Mouse (Mus musculus) small intestine, adult 10 weeks (tissue): ENCODE measurements around the gene Elp4. TPM values are rescaled to one million over a fixed set of nuclear protein-coding genes. Genes with fewer than 3 reads are reported as not detected.

Experiments
- polyA plus RNA-seq: library from polyadenylated mRNA; stranded (reverse); fragments of 350-450 nt; fragmentation: Illumina TruSeq; extraction: RNeasy Lipid Tissue Mini Kit (QIAGEN cat#74804); gene quantifications from one replicate; pipeline ENCODE4 v1.2.3, GENCODE M21; 2014; ENCODE audit warnings: low replicate concordance

Elp4 gene
- polyA plus RNA-seq = 18.9 TPM

DNA sequence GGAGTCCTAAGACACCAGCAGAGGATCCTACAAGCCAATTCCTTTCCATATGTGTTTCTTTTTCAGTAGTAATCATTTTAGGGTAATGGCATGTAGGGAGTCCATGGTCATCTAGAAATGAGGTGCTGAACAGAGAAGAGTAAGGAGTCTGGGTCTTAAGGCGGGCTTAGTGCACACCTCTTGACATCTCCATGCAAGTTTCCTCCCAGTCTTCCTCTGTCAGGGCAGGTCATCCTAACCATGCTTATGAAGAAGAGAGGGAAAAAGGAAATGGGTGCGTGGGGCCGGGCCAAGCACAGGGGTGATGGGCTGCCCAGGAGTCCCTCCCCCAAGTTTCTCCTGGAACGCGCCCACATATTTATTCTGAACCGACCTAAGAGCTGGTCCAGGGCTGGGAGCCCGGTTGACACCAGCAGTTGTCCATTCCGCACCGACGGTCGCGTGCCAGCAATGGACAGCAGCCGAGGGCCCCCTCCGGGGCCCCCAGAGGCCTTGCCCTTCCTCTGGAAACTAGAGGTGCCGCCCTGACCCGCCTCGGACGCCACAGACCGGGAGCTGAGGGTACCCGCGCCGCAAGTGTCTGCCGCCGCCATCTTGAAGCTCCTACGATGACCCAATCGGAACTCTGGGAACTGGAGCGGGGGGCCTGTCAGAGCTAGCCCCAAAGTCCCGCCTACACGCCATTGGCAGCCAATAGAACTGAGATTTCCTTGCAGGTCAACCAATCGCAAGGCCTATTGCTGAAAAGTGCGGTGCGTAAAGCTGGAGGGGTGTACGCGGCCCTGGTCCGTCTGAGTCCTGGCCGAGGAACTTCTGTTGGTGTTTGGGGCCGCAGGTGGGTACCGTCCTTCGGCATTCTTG, at the start of gene Elp4, which contains the start of gene Immp1l:
TSS of gene Elp4 (minus strand) at position 669 of the 861 bp plus-strand sequence.
TSS of gene Immp1l (plus strand) at position 743 of the 861 bp plus-strand sequence.

DNA sequence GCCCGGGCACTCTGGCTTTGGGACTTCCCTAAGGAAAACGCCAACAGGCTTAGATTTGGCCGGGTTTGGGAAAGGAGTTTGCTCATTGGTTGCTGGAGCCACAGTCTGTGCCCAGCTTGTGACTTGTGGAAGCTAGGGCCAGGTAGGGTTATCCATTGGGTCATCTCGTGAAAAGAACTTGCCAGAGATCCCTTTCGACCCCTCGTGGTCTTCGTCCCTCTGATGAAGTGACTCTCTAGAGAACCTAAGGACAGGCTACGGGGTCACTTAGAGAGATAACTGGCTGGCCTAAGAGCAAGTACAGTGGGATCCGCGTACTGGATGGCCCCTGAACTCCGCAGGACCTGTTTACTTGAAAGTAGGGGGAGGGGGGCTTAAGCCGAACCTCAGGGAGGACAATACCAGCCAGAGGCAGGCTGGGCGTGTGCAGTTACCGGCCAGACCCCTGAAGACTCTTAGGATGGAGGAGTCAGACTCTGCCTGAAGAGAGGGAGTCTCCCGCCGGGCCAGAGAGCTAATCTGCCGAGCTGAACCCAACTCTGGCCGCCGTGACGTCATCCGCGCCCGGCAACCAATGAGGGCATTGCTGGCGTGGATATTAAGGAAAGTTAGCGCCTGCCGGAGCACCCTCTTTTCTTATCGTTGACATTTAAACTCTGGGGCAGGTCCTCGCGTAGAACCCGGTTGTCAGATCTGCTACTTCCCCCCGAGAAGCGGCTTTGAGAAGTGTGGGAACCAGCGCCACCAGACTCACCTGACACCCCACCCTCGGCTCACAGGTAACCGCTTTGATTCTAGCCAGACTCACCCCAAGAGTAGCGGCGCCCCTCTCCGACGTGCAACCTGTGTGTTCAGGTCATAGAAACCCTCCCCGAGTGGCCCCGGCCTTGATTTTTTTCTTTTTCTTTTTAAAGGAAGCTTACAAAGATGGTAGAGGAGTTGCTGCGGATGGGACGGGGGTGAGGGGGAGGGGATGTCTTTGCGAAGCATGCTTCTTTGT, 235.8 kb downstream of the Elp4 start, which contains the start of gene Pax6:
TSS of gene Pax6 (plus strand) at position 630 of the 1,000 bp plus-strand sequence.

Other genes starting within 250 kb of the Elp4 start
- 2.0 TPM for gene Pax6, start 235.7 kb downstream of the Elp4 start, polyA plus RNA-seq
- gene Immp1l, start 74 bp upstream of the Elp4 start, polyA plus RNA-seq = 162 TPM
- 22.0 TPM for gene Dnajc24, start 99.0 kb upstream of the Elp4 start, polyA plus RNA-seq